Mouse (Mus musculus): Measurements from ENCODE around the gene Olfr1024. TPM values are rescaled to one million over a fixed set of nuclear protein-coding genes. Genes with fewer than 3 reads are reported as not detected.

Olfr1024 gene
- total RNA-seq (2012; rRNA removed) = not detected in 2 replicates
- not detected in 2 replicates for total RNA-seq (2014; rRNA removed)
- not detected in 2 replicates for polyA plus RNA-seq (2012; ENCODE audit: insufficient read length, low read depth)

DNA sequence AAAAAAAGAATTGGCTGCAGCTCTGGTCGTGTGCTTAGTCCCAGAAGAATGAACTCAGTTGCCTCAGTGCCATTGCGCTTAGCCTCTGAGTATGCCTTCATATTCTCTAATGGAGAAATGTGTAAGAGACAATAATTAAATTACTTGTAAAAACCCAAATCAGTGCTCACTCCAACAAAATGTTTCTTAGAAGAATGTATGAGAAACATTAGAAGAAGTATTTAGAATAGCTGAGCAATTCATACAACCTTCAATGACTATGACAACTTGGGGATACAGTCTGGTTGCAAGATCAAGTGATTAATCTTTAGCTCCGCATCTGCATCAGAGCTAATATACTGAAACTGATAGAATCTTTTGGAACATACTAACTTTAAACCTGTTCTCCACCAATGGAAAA lies at the start of gene Olfr1024:
TSS of gene Olfr1024 (minus strand) at position 101 of the 400 bp plus-strand sequence.
- Histone ChIP-seq H3K27ac (ENCODE audit: insufficient read depth, low read depth) (no peak within 1 kb of the TSS), H3K79me2 (replicated peaks; ENCODE audit: control insufficient read depth, extremely low read depth, insufficient read depth, poor library complexity, severe bottlenecking) (no peaks in the 10 kb centered on the region), H3K4me2 (ENCODE audit: insufficient read depth, low read depth, poor library complexity, severe bottlenecking) (no peak within 1 kb of the TSS), H3K9ac (ENCODE audit: insufficient read depth, low read depth) (no peak within 1 kb of the TSS), H3K4me3 (replicated peaks in 1 of 3; ENCODE audit: low read depth in 2 of 3, low read length in 2 of 3, poor library complexity in 1 of 3) (no peak within 1 kb of the TSS), H3K4me1 (ENCODE audit: control insufficient read depth in 1 of 2, insufficient read depth in 2 of 2) (no peaks in the 10 kb centered on the region), H3K9me3 (replicated peaks; ENCODE audit: low read length) (peaks cover 25% of the 10 kb centered on the region), H3K36me3 (replicated peaks in 1 of 2; ENCODE audit: control insufficient read depth in 1 of 2, insufficient read depth in 1 of 2, low read length in 1 of 2) (no peaks in the 10 kb centered on the region), H3K27me3 (replicated peaks) (no peaks in the 10 kb centered on the region)
- TF ChIP-seq KAT2A (IDR thresholded peaks at IDR 0.05; ENCODE audit: insufficient replicate concordance, low read length) (no peak), GABPA (IDR thresholded peaks at IDR 0.05; ENCODE audit: insufficient replicate concordance, low read depth, low read length) (no peak), BHLHE40 (IDR thresholded peaks at IDR 0.05; ENCODE audit: low read depth, low read length) (no peak), USF1 (IDR thresholded peaks at IDR 0.05; ENCODE audit: low read depth, low read length) (no peak), HCFC1 (IDR thresholded peaks at IDR 0.05; ENCODE audit: low read depth, low read length) (no peak), PAX5 (IDR thresholded peaks at IDR 0.05; ENCODE audit: low read length) (no peak), MAFK (IDR thresholded peaks at IDR 0.05; ENCODE audit: insufficient replicate concordance, low read length) (no peak), POLR2A (IDR thresholded peaks at IDR 0.05; ENCODE audit: low read depth, low read length) (no peak), MAZ (IDR thresholded peaks at IDR 0.05; ENCODE audit: low read depth, low read length) (no peak), TBP (conservative IDR thresholded peaks at IDR 0.05; ENCODE audit: low read depth, low read length) (no peak)
- DNase-seq (ENCODE audit: extremely low read depth) = no peak
- in situ Hi-C loops (cut with MboI; ENCODE audit: low pct_ligation_motif_present, low pct_unique_long_range_greater_than_20kb, low sequenced_read_pairs) = no loop called here
- dilution Hi-C loops (cut with MboI; ENCODE audit: extremely low pct_ligation_motif_present, extremely low pct_unique_long_range_greater_than_20kb, low sequenced_read_pairs) = no loop called here

DNA sequence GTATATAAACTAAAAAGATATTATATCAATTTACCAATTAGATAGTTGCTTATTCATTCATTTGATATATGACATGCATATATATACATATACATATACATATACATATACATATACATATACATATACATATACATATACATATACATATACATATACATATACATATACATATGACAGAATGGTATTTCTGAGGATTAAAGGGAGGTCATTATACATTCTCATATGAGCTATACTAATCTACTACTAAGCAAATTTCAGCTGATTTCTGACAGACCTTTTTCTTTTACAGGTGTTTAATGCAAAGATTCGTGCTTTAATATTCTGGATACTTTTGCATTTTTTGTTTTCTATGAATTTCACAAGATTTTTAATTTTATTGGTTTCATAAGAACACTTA lies 45.3 kb upstream of the Olfr1024 start, which contains the start of gene Olfr1028:
TSS of gene Olfr1028 (plus strand) at position 301 of the 400 bp plus-strand sequence.
- in situ Hi-C loops (cut with MboI; ENCODE audit: low pct_ligation_motif_present, low pct_unique_long_range_greater_than_20kb, low sequenced_read_pairs) = no loop called here

DNA sequence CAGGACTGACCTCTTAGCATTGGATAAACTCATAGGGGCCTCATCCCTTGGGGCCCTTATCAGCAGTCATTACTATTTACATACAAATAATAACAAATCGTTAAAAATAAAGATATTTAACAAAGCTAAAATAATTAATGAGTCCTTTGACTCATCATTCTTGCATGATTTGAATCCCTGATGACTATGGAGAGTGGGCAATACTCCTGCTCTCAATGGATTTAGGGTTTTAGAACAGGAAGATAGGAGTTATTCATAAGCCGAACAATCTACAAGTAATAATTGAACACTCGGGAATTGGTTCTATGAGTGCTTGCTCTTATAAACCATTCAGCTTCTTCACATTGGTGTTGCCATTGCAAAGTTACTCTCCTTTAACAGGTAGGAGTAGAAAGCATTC lies 16.4 kb upstream of the Olfr1024 start, which contains the start of gene Olfr1026:
TSS of gene Olfr1026 (plus strand) at position 301 of the 400 bp plus-strand sequence.
- H3K4me2 ChIP-seq (ENCODE audit: insufficient read depth, low read depth, poor library complexity, severe bottlenecking) = no peak within 1 kb of the TSS
- H3K27me3 ChIP-seq (replicated peaks) = no peaks in the 10 kb centered on the region
- TF ChIP-seq MAX (IDR thresholded peaks at IDR 0.05; ENCODE audit: low read length) (no peak), UBTF (IDR thresholded peaks at IDR 0.05; ENCODE audit: low read depth, low read length) (no peak), CHD1 (IDR thresholded peaks at IDR 0.05; ENCODE audit: low read depth, low read length) (no peak), MYC (IDR thresholded peaks at IDR 0.05; ENCODE audit: low read depth, low read length) (no peak), MEF2A (IDR thresholded peaks at IDR 0.05; ENCODE audit: borderline replicate concordance, low read depth, low read length) (no peak), SIN3A (IDR thresholded peaks at IDR 0.05; ENCODE audit: low read length) (no peak), ZMIZ1 (IDR thresholded peaks at IDR 0.05; ENCODE audit: low read depth, low read length) (no peak), USF2 (conservative IDR thresholded peaks at IDR 0.05; ENCODE audit: low read depth, low read length) (no peak), POLR2AphosphoS2 (IDR thresholded peaks at IDR 0.05; ENCODE audit: low read depth, low read length) (no peak), HCFC1 (IDR thresholded peaks at IDR 0.05; ENCODE audit: low read depth, low read length) (no peak), TBP (conservative IDR thresholded peaks at IDR 0.05; ENCODE audit: low read depth, low read length) (no peak), ELF1 (IDR thresholded peaks at IDR 0.05; ENCODE audit: low read depth, low read length) (no peak)
- in situ Hi-C loops (cut with MboI; ENCODE audit: low pct_ligation_motif_present, low pct_unique_long_range_greater_than_20kb, low sequenced_read_pairs) = no loop called here
- dilution Hi-C loops (cut with MboI; ENCODE audit: extremely low pct_ligation_motif_present, extremely low pct_unique_long_range_greater_than_20kb, low sequenced_read_pairs) = no loop called here
- no peaks in the 10 kb centered on the region for H3K79me2 ChIP-seq (replicated peaks; ENCODE audit: control insufficient read depth, extremely low read depth, insufficient read depth, poor library complexity, severe bottlenecking)
- peaks cover 13% of the 10 kb centered on the region for H3K9me3 ChIP-seq (replicated peaks; ENCODE audit: low read length)
- no peak within 1 kb of the TSS for H3K4me3 ChIP-seq (replicated peaks in 1 of 3; ENCODE audit: low read depth in 2 of 3, low read length in 2 of 3, poor library complexity in 1 of 3)
- H3K9ac ChIP-seq (ENCODE audit: insufficient read depth, low read depth) = no peak within 1 kb of the TSS
- H3K4me1 ChIP-seq (ENCODE audit: control insufficient read depth in 1 of 2, insufficient read depth in 2 of 2) = no peaks in the 10 kb centered on the region
- H3K36me3 ChIP-seq (replicated peaks in 1 of 2; ENCODE audit: control insufficient read depth in 1 of 2, insufficient read depth in 1 of 2, low read length in 1 of 2) = no peaks in the 10 kb centered on the region
- H3K27ac ChIP-seq (ENCODE audit: insufficient read depth, low read depth) = no peak within 1 kb of the TSS
- no peak for DNase-seq (ENCODE audit: extremely low read depth)

More for the DNA sequence above, 45.3 kb upstream of the Olfr1024 start, which contains the start of gene Olfr1028:
- H3K9me3 ChIP-seq (replicated peaks; ENCODE audit: low read length) = peaks cover 7% of the 10 kb centered on the region
- H3K4me3 ChIP-seq (replicated peaks in 1 of 3; ENCODE audit: low read depth in 2 of 3, low read length in 2 of 3, poor library complexity in 1 of 3) = no peak within 1 kb of the TSS
- no peak for DNase-seq (ENCODE audit: extremely low read depth)
- dilution Hi-C loops (cut with MboI; ENCODE audit: extremely low pct_ligation_motif_present, extremely low pct_unique_long_range_greater_than_20kb, low sequenced_read_pairs) = no loop called here
- H3K27me3 ChIP-seq (replicated peaks) = no peaks in the 10 kb centered on the region
- no peak within 1 kb of the TSS for H3K9ac ChIP-seq (ENCODE audit: insufficient read depth, low read depth)
- no peaks in the 10 kb centered on the region for H3K36me3 ChIP-seq (replicated peaks in 1 of 2; ENCODE audit: control insufficient read depth in 1 of 2, insufficient read depth in 1 of 2, low read length in 1 of 2)
- no peak within 1 kb of the TSS for H3K4me2 ChIP-seq (ENCODE audit: insufficient read depth, low read depth, poor library complexity, severe bottlenecking)
- TF ChIP-seq ZC3H11A (IDR thresholded peaks at IDR 0.05; ENCODE audit: low read depth, low read length) (no peak), TBP (conservative IDR thresholded peaks at IDR 0.05; ENCODE audit: low read depth, low read length) (no peak), MAFK (IDR thresholded peaks at IDR 0.05; ENCODE audit: insufficient replicate concordance, low read length) (no peak), JUND (conservative IDR thresholded peaks at IDR 0.05; ENCODE audit: low read depth, low read length) (no peak)
- no peaks in the 10 kb centered on the region for H3K4me1 ChIP-seq (ENCODE audit: control insufficient read depth in 1 of 2, insufficient read depth in 2 of 2)
- no peak within 1 kb of the TSS for H3K27ac ChIP-seq (ENCODE audit: insufficient read depth, low read depth)
- no peaks in the 10 kb centered on the region for H3K79me2 ChIP-seq (replicated peaks; ENCODE audit: control insufficient read depth, extremely low read depth, insufficient read depth, poor library complexity, severe bottlenecking)
